Mouse (Mus musculus) mouse embryonic stem cell (cell line): ENCODE results near the gene Tfcp2.

Experiments
- in situ Hi-C, 2 experiments: fragments of 300-500 bp; cut with MboI; formaldehyde crosslinking; loops; 1 replicate in 1 of 2; 3 replicates in 1 of 2; pipeline ENCODE4 v1.14.3; 2019 to 2020; ENCODE audit warnings: low sequenced_read_pairs in 2 of 2, low pct_unique_long_range_greater_than_20kb in 1 of 2, mixed read lengths in 1 of 2; ENCODE audit not compliant: unreplicated experiment in 1 of 2

Tfcp2 gene

GRCm38 (mm10) chr15:100461646-100462045, 90.2 kb downstream of the Tfcp2 start:
- in situ Hi-C loops: loop anchor here (5.0 kb wide), 2 partner anchors 151 to 216 kb away; no protein-coding TSS in a partner anchor

DNA sequence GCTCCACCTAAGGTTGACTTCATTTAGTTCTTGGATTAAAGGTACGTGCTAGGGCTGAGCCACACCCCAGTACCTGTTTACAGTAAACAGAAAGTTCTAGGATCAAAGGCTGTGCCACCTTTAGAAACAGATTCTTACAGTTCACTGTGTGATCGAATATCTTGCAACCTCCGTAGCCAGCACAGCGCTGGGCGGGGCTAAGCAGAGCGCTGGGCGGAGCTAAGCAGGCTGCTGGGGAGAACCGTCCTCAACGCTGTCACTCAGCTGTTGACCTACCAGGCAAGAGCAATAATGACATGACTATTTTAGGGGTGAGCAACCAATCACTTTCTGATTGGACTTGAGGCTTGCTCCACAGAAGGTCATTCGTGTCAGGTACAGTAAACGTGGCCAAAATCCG, 90.9 kb downstream of the Tfcp2 start:
- in situ Hi-C loops: loop anchor here (5.0 kb wide), 2 partner anchors 151 to 216 kb away; no protein-coding TSS in a partner anchor

DNA sequence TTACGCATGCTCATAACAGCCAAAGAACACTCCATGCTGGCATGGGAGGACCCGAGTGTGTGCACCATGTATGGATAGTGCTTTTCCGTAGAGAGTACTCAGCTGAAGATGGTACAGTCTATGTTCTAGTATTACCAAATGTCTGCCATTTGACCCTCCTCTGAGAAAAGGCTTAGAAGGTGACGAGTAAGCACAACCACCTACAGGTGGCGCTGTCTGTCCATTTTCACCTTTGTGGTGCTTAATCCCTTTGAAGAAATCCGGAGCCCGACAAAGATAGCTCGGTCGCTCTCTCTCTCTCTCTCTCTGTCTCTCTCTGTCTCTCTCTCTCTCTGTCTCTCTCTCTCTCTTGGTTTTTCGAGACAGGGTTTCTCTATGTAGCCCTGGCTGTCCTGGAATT, 93.8 kb downstream of the Tfcp2 start:
- in situ Hi-C loops: no loop called here

- in situ Hi-C loops: no loop called here
These were observed 94.5 kb downstream of the Tfcp2 start for GRCm38 (mm10) chr15:100457340-100457739.

GRCm38 (mm10) chr15:100456356-100456991, 95.3 kb downstream of the Tfcp2 start:
- in situ Hi-C loops: no loop called here

- in situ Hi-C loops: no loop called here
These were observed 99.3 kb downstream of the Tfcp2 start for GRCm38 (mm10) chr15:100452486-100452885.

- in situ Hi-C loops: no loop called here
These were observed 100.6 kb downstream of the Tfcp2 start for GRCm38 (mm10) chr15:100451245-100451644.

DNA sequence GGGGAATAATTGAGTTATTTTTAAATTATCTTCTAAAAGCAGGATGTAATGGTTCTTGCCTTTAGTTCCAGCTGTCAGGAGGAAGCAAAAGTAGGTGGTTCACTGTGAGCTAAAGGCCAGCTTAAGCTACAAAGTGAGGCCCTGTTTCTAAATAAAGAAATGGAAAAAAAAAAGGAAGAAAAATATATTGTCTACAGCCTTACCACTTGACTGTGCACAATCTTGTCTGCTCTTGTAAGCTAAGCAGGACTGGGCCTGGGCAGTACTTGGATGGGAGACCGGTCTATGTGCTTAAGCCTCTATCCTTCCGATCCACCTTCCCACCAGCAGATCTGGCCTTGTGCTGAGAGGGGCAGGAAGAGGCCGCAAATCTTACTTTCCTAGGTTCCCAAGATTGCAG, 102.3 kb downstream of the Tfcp2 start:
- in situ Hi-C loops: no loop called here

DNA sequence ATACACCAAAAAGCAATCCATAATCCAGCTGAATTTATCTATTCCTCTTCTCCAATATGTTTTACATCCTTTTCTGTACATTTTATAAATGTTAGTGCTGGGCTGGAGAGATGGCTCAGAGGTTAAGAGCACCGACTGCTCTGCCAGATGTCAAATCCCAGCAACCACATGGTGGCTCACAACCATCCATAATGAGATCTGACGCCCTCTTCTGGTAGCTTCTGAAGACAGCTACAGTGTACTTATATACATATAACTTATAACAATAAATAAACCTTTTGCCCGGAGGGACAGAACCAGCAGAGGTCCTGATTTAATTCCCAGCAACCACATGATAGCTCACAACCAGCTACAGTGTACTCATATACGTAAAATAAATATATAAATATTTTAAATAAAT, 103.2 kb downstream of the Tfcp2 start:
- in situ Hi-C loops: no loop called here
